Mouse (Mus musculus) liver, postnatal 0 days (tissue): Measurements from ENCODE around the gene Olfr20. TPM values are rescaled to one million over a fixed set of nuclear protein-coding genes. Genes with fewer than 3 reads are reported as not detected.

Source experiments
- ATAC-seq: fragments of 200-750 bp; cut with Nextera tagmentation; 2 replicates; pipeline ENCODE4 v1.8.0; 2017; ENCODE audit warnings: mild to moderate bottlenecking, moderate library complexity
- DNase-seq: peaks from one replicate; pipeline ENCODE4 v3.0.0-alpha.2; 2016
- H3K27ac ChIP-seq: fragments of 300-500 bp; sonication (generic); 2 replicates; pipeline ENCODE4 v1.5.1; 2014; ENCODE audit warnings: antibody characterized with exemption, moderate library complexity, mild to moderate bottlenecking, low read depth
- H3K27me3 ChIP-seq: fragments of 300-500 bp; sonication (generic); 2 replicates; pipeline ENCODE4 v1.6.1; 2014; ENCODE audit warnings: low read length, control low read depth, mixed read lengths; ENCODE audit not compliant: insufficient read depth
- H3K36me3 ChIP-seq: fragments of 300-500 bp; sonication (generic); replicated peaks from 2 replicates; pipeline ENCODE4 v1.6.1; 2014; ENCODE audit warnings: mild to moderate bottlenecking, control low read depth, low read length, moderate library complexity, mixed read lengths; ENCODE audit not compliant: insufficient read depth
- H3K4me1 ChIP-seq: fragments of 300-500 bp; sonication (generic); 2 replicates; pipeline ENCODE4 v1.6.1; 2014; ENCODE audit warnings: antibody characterized with exemption, mild to moderate bottlenecking, control low read depth; ENCODE audit not compliant: insufficient read depth
- H3K4me2 ChIP-seq: fragments of 300-500 bp; sonication (generic); 2 replicates; pipeline ENCODE4 v1.6.1; 2014; ENCODE audit warnings: low read depth, mild to moderate bottlenecking, low read length, moderate library complexity, mixed read lengths
- H3K4me3 ChIP-seq: fragments of 300-500 bp; sonication (generic); 2 replicates; pipeline ENCODE4 v1.5.1; 2014; ENCODE audit warnings: low read depth, low read length
- H3K9ac ChIP-seq: fragments of 300-500 bp; sonication (generic); replicated peaks from 2 replicates; pipeline ENCODE4 v1.6.1; 2014; ENCODE audit warnings: mild to moderate bottlenecking, moderate library complexity
- H3K9me3 ChIP-seq: fragments of 300-500 bp; sonication (generic); 2 replicates; pipeline ENCODE4 v1.6.1; 2016; ENCODE audit warnings: mild to moderate bottlenecking, control low read depth, low read length, mixed read lengths
- CTCF ChIP-seq: sonication (generic); IDR thresholded peaks from 2 replicates; pipeline ENCODE4 v1.5.1; 2016; ENCODE audit warnings: antibody characterized with exemption, low read depth
- EP300 ChIP-seq: IDR thresholded peaks from 2 replicates; pipeline ENCODE4 v1.6.1; 2016; ENCODE audit warnings: antibody characterized with exemption, low read depth, mild to moderate bottlenecking
- WGBS: fragments of 180-500 bp; shearing (Covaris S2); extraction: QIAGEN DNeasy Blood & Tissue Kit; methylation state at CpG from one replicate; pipeline ENCODE4 v1.1.7; 2014; ENCODE audit not compliant: insufficient replicate concordance; 5-methylcytosine and 5-hydroxymethylcytosine counted together
- polyA plus RNA-seq: library from polyadenylated mRNA; unstranded; fragments of >200 nt; fragmentation: Nextera tagmentation; extraction: Ambion mirVana; gene quantifications from 2 replicates; pipeline ENCODE4 v1.2.1, GENCODE M21; 2015

Gene Olfr20
- polyA plus RNA-seq, 1 experiment from 2014 or later = not detected

GRCm38 (mm10) chr11:73395374-73395773, 44.8 kb downstream of the Olfr20 start:
- Histone ChIP-seq H3K27me3 (no peaks in the 10 kb centered on the region), H3K9ac (no peak overlapping the region), H3K4me3 (no peak overlapping the region), H3K4me2 (no peak overlapping the region), H3K36me3 (no peaks in the 10 kb centered on the region), H3K27ac (no peak overlapping the region), H3K9me3 (no peaks in the 10 kb centered on the region), H3K4me1 (no peaks in the 10 kb centered on the region)
- DNase-seq (no peak), ATAC-seq (no peak)
- TF ChIP-seq CTCF (no peak), EP300 (no peak)
- 59% methylated on average over 4 of the region's 4 CpGs for WGBS

GRCm38 (mm10) chr11:73399514-73399913, 48.9 kb downstream of the Olfr20 start, which contains the start of gene Olfr1:
Gene Olfr1 (minus strand): TSS chr11:73399614.
- Histone ChIP-seq H3K4me2 (no peak within 1 kb of the TSS), H3K4me1 (no peaks in the 10 kb centered on the region), H3K27ac (no peak within 1 kb of the TSS), H3K36me3 (no peaks in the 10 kb centered on the region), H3K9ac (no peak within 1 kb of the TSS), H3K27me3 (no peaks in the 10 kb centered on the region), H3K4me3 (no peak within 1 kb of the TSS), H3K9me3 (no peaks in the 10 kb centered on the region)
- ATAC-seq (no peak), DNase-seq (no peak)
- TF ChIP-seq CTCF = no peak
- TF ChIP-seq EP300 = no peak

Other genes with a start within 250 kb of the Olfr20 start
- gene Haspin, start 212.5 kb upstream of the Olfr20 start, polyA plus RNA-seq = 4.6 and 5.3 TPM in 2 replicates
- 0.11 and 0.21 TPM in 2 replicates for gene P2rx5, start 190.4 kb upstream of the Olfr20 start, polyA plus RNA-seq
- 169 and 174 TPM in 2 replicates for gene Emc6, start 173.7 kb upstream of the Olfr20 start, polyA plus RNA-seq
- gene Tax1bp3, start 173.7 kb upstream of the Olfr20 start, polyA plus RNA-seq = 32.7 and 35.6 TPM in 2 replicates
- gene Ctns, start 151.7 kb upstream of the Olfr20 start, polyA plus RNA-seq = 7.3 and 8.4 TPM in 2 replicates
- 8.1 and 8.2 TPM in 2 replicates for gene Shpk, start 151.3 kb upstream of the Olfr20 start, polyA plus RNA-seq
- gene Trpv1, start 116.5 kb upstream of the Olfr20 start, polyA plus RNA-seq = 0.07 TPM in 2 replicates
- 0.02 and 0.05 TPM in 2 replicates for gene Trpv3, start 83.4 kb upstream of the Olfr20 start, polyA plus RNA-seq
- gene Aspa, start 21.2 kb upstream of the Olfr20 start, polyA plus RNA-seq = 9.1 and 10.2 TPM in 2 replicates
- 0.06 TPM in 1 of 2 replicates, not detected in the other for gene Gm49340, start 21.0 kb upstream of the Olfr20 start, polyA plus RNA-seq
- 3.1 and 3.9 TPM in 2 replicates for gene Spata22, start 21.0 kb upstream of the Olfr20 start, polyA plus RNA-seq
- gene Olfr376, start 20.5 kb downstream of the Olfr20 start, polyA plus RNA-seq = not detected in 2 replicates
- not detected in 2 replicates for gene Olfr1, start 48.8 kb downstream of the Olfr20 start, polyA plus RNA-seq
- not detected in 2 replicates for gene Olfr378, start 77.7 kb downstream of the Olfr20 start, polyA plus RNA-seq
- not detected in 2 replicates for gene Olfr380, start 106.7 kb downstream of the Olfr20 start, polyA plus RNA-seq
- not detected in 2 replicates for gene Olfr381, start 140.8 kb downstream of the Olfr20 start, polyA plus RNA-seq
- gene Olfr382, start 166.4 kb downstream of the Olfr20 start, polyA plus RNA-seq = not detected in 2 replicates
- gene Olfr385, start 242.2 kb downstream of the Olfr20 start, polyA plus RNA-seq = not detected in 2 replicates
- gene Olfr384, start 247.8 kb downstream of the Olfr20 start, polyA plus RNA-seq = not detected in 2 replicates